Mouse (Mus musculus): Measurements from ENCODE around the gene Sez6l. TPM values are rescaled to one million over a fixed set of nuclear protein-coding genes. Genes with fewer than 3 reads are reported as not detected.

Sez6l gene
- polyA plus RNA-seq, 1 experiment from 2014 or later, result 0.10 TPM

- Histone ChIP-seq H3K9me3 (replicated peaks; ENCODE audit: control insufficient read depth, low read length) (peaks cover 3% of the 10 kb centered on the region; the same call in 1 of the 2 replicates), H3K27me3 (ENCODE audit: control insufficient read depth, insufficient read depth, low read length) (peaks cover 5% of the 10 kb centered on the region; the same call in 1 of the 2 replicates), H3K9ac (ENCODE audit: low read depth, low read length) (no peak overlapping the region), H3K4me2 (no peak overlapping the region), H3K4me3 (ENCODE audit: low read depth, low read length) (no peak overlapping the region), H3K27ac (ENCODE audit: low read depth, low read length) (no peak overlapping the region), H3K4me1 (ENCODE audit: control insufficient read depth, insufficient read depth, low read length) (no peaks in the 10 kb centered on the region), H3K36me3 (ENCODE audit: control insufficient read depth, insufficient read depth, low read length) (no peaks in the 10 kb centered on the region)
- WGBS (ENCODE audit: insufficient replicate concordance), result 71% methylated on average over 4 of the region's 4 CpGs
- ATAC-seq (replicated peaks; ENCODE audit: insufficient number of reproducible peaks, low FRiP score, low TSS enrichment), result no peak
Observed at GRCm38 (mm10) chr5:112505595-112505994, 71.4 kb downstream of the Sez6l start.

- 72% methylated on average over 2 of the region's 2 CpGs for WGBS (ENCODE audit: insufficient replicate concordance)
- H3K9me3 ChIP-seq (replicated peaks; ENCODE audit: control insufficient read depth, low read length), result peaks cover 3% of the 10 kb centered on the region; the same call in 1 of the 2 replicates
- no peak for ATAC-seq (replicated peaks; ENCODE audit: insufficient number of reproducible peaks, low FRiP score, low TSS enrichment)
- peaks cover 8% of the 10 kb centered on the region for H3K4me1 ChIP-seq (ENCODE audit: control insufficient read depth, insufficient read depth, low read length)
- no peak overlapping the region for H3K4me2 ChIP-seq
- H3K36me3 ChIP-seq (ENCODE audit: control insufficient read depth, insufficient read depth, low read length), result no peaks in the 10 kb centered on the region
- no peak overlapping the region for H3K4me3 ChIP-seq (ENCODE audit: low read depth, low read length)
- H3K9ac ChIP-seq (ENCODE audit: low read depth, low read length), result no peak overlapping the region
- H3K27me3 ChIP-seq (ENCODE audit: control insufficient read depth, insufficient read depth, low read length), result no peaks in the 10 kb centered on the region
- no peak overlapping the region for H3K27ac ChIP-seq (ENCODE audit: low read depth, low read length)
Observed at GRCm38 (mm10) chr5:112501384-112501783, 75.6 kb downstream of the Sez6l start.

GRCm38 (mm10) chr5:112499918-112500682 lies 76.9 kb downstream of the Sez6l start:
- Histone ChIP-seq H3K4me2 (no peak overlapping the region), H3K27ac (ENCODE audit: low read depth, low read length) (no peak overlapping the region), H3K36me3 (ENCODE audit: control insufficient read depth, insufficient read depth, low read length) (no peaks in the 10 kb centered on the region), H3K4me3 (ENCODE audit: low read depth, low read length) (no peak overlapping the region), H3K4me1 (ENCODE audit: control insufficient read depth, insufficient read depth, low read length) (peaks cover 8% of the 10 kb centered on the region), H3K9me3 (replicated peaks; ENCODE audit: control insufficient read depth, low read length) (no peaks in the 10 kb centered on the region), H3K9ac (ENCODE audit: low read depth, low read length) (no peak overlapping the region), H3K27me3 (ENCODE audit: control insufficient read depth, insufficient read depth, low read length) (peaks cover 6% of the 10 kb centered on the region; the same call in 1 of the 2 replicates)
- ATAC-seq (replicated peaks; ENCODE audit: insufficient number of reproducible peaks, low FRiP score, low TSS enrichment), result no peak
- 70% methylated on average over 8 of the region's 8 CpGs for WGBS (ENCODE audit: insufficient replicate concordance)

GRCm38 (mm10) chr5:112498921-112499917 lies 77.8 kb downstream of the Sez6l start:
- no peak overlapping the region for H3K4me2 ChIP-seq
- peaks cover 9% of the 10 kb centered on the region; the same call in 1 of the 2 replicates for H3K27me3 ChIP-seq (ENCODE audit: control insufficient read depth, insufficient read depth, low read length)
- H3K27ac ChIP-seq (ENCODE audit: low read depth, low read length), result no peak overlapping the region
- no peaks in the 10 kb centered on the region for H3K9me3 ChIP-seq (replicated peaks; ENCODE audit: control insufficient read depth, low read length)
- no peak overlapping the region for H3K9ac ChIP-seq (ENCODE audit: low read depth, low read length)
- no peak for ATAC-seq (replicated peaks; ENCODE audit: insufficient number of reproducible peaks, low FRiP score, low TSS enrichment)
- no peaks in the 10 kb centered on the region for H3K36me3 ChIP-seq (ENCODE audit: control insufficient read depth, insufficient read depth, low read length)
- 45% methylated on average over 13 of the region's 13 CpGs for WGBS (ENCODE audit: insufficient replicate concordance)
- no peak overlapping the region for H3K4me3 ChIP-seq (ENCODE audit: low read depth, low read length)
- H3K4me1 ChIP-seq (ENCODE audit: control insufficient read depth, insufficient read depth, low read length), result peaks cover 8% of the 10 kb centered on the region

GRCm38 (mm10) chr5:112496753-112497369 lies 80.1 kb downstream of the Sez6l start:
- Histone ChIP-seq H3K4me1 (ENCODE audit: control insufficient read depth, insufficient read depth, low read length) (peaks cover 8% of the 10 kb centered on the region), H3K9me3 (replicated peaks; ENCODE audit: control insufficient read depth, low read length) (no peaks in the 10 kb centered on the region), H3K4me3 (ENCODE audit: low read depth, low read length) (no peak overlapping the region), H3K27ac (ENCODE audit: low read depth, low read length) (no peak overlapping the region), H3K4me2 (no peak overlapping the region), H3K36me3 (ENCODE audit: control insufficient read depth, insufficient read depth, low read length) (no peaks in the 10 kb centered on the region), H3K27me3 (ENCODE audit: control insufficient read depth, insufficient read depth, low read length) (peaks cover 9% of the 10 kb centered on the region; the same call in 1 of the 2 replicates), H3K9ac (ENCODE audit: low read depth, low read length) (no peak overlapping the region)
- 63% methylated on average over 7 of the region's 7 CpGs for WGBS (ENCODE audit: insufficient replicate concordance)
- ATAC-seq (replicated peaks; ENCODE audit: insufficient number of reproducible peaks, low FRiP score, low TSS enrichment), result no peak

GRCm38 (mm10) chr5:112493492-112493891 lies 83.5 kb downstream of the Sez6l start:
- WGBS (ENCODE audit: insufficient replicate concordance), result 32% methylated on average over 11 of the region's 11 CpGs
- H3K36me3 ChIP-seq (ENCODE audit: control insufficient read depth, insufficient read depth, low read length), result no peaks in the 10 kb centered on the region
- H3K9me3 ChIP-seq (replicated peaks; ENCODE audit: control insufficient read depth, low read length), result no peaks in the 10 kb centered on the region
- no peak overlapping the region for H3K9ac ChIP-seq (ENCODE audit: low read depth, low read length)
- no peak overlapping the region for H3K27ac ChIP-seq (ENCODE audit: low read depth, low read length)
- peak overlapping the region; percentile 31; the same call in 1 of the 2 replicates for H3K4me2 ChIP-seq
- H3K27me3 ChIP-seq (ENCODE audit: control insufficient read depth, insufficient read depth, low read length), result peaks cover 9% of the 10 kb centered on the region; the same call in 1 of the 2 replicates
- no peak overlapping the region for H3K4me3 ChIP-seq (ENCODE audit: low read depth, low read length)
- no peaks in the 10 kb centered on the region for H3K4me1 ChIP-seq (ENCODE audit: control insufficient read depth, insufficient read depth, low read length)
- ATAC-seq (replicated peaks; ENCODE audit: insufficient number of reproducible peaks, low FRiP score, low TSS enrichment), result no peak

GRCm38 (mm10) chr5:112491489-112491888 lies 85.5 kb downstream of the Sez6l start:
- Histone ChIP-seq H3K9me3 (replicated peaks; ENCODE audit: control insufficient read depth, low read length) (no peaks in the 10 kb centered on the region), H3K4me1 (ENCODE audit: control insufficient read depth, insufficient read depth, low read length) (no peaks in the 10 kb centered on the region), H3K9ac (ENCODE audit: low read depth, low read length) (no peak overlapping the region), H3K36me3 (ENCODE audit: control insufficient read depth, insufficient read depth, low read length) (no peaks in the 10 kb centered on the region), H3K4me3 (ENCODE audit: low read depth, low read length) (no peak overlapping the region), H3K4me2 (no peak overlapping the region), H3K27me3 (ENCODE audit: control insufficient read depth, insufficient read depth, low read length) (peaks cover 13% of the 10 kb centered on the region), H3K27ac (ENCODE audit: low read depth, low read length) (no peak overlapping the region)
- no peak for ATAC-seq (replicated peaks; ENCODE audit: insufficient number of reproducible peaks, low FRiP score, low TSS enrichment)
- WGBS (ENCODE audit: insufficient replicate concordance), result 58% methylated on average over 11 of the region's 11 CpGs

- Histone ChIP-seq H3K9me3 (replicated peaks; ENCODE audit: control insufficient read depth, low read length) (no peaks in the 10 kb centered on the region), H3K4me2 (no peak overlapping the region), H3K4me3 (ENCODE audit: low read depth, low read length) (no peak overlapping the region), H3K27ac (ENCODE audit: low read depth, low read length) (peak overlapping the region; percentile 63), H3K4me1 (ENCODE audit: control insufficient read depth, insufficient read depth, low read length) (0 out of 2 replicates have a peak, but pooled peaks cover 4% of the 10 kb centered on the region), H3K9ac (ENCODE audit: low read depth, low read length) (no peak overlapping the region), H3K27me3 (ENCODE audit: control insufficient read depth, insufficient read depth, low read length) (peaks cover 24% of the 10 kb centered on the region), H3K36me3 (ENCODE audit: control insufficient read depth, insufficient read depth, low read length) (no peaks in the 10 kb centered on the region)
- peak; percentile 74 for ATAC-seq (replicated peaks; ENCODE audit: insufficient number of reproducible peaks, low FRiP score, low TSS enrichment)
- WGBS (ENCODE audit: insufficient replicate concordance), result 73% methylated on average over 8 of the region's 8 CpGs
Observed at GRCm38 (mm10) chr5:112488101-112488776, 88.7 kb downstream of the Sez6l start.
